16 mouse cellular contexts compared by ENCODE assay signal in genomic region chr15:80460011-80460410, GRCm38 (mm10).
DNase-seq lines count a peak whose midpoint lies in the region; ATAC-seq and TF ChIP-seq lines count a peak whose summit lies in the region.
"Had no signal": no experiment of that assay in that cellular context is flagged by ENCODE, and none has a peak within 500 bp of the region (broad histone marks: within the 10 kb centered on the region; RNA-seq: fewer than 3 reads in every experiment).

No protein-coding gene starts in this region.

- intact Hi-C loops in gastrocnemius, postnatal 14 days (cut with DNase I; ENCODE audit: low total_unique reads): no loop called here

- 6% methylated on average over 9 of the region's 9 CpGs for WGBS in forebrain, embryonic 16.5 days

- H3K4me1 ChIP-seq in forebrain, embryonic 16.5 days (replicated peaks; ENCODE audit: control insufficient read depth, insufficient read depth, low read length): peaks cover 13% of the 10 kb centered on the region

- no peaks in the 10 kb centered on the region for H3K36me3 ChIP-seq in forebrain, embryonic 16.5 days (ENCODE audit: control insufficient read depth, insufficient read depth)
- H3K36me3 ChIP-seq: embryonic facial prominence, embryonic 13.5 days; G1E had no signal

- no peak for TF ChIP-seq CTCF in layer of hippocampus, adult 2 months (conservative IDR thresholded peaks at IDR 0.05)
- no peak for TF ChIP-seq CTCF in brain, embryonic 14.5 days (IDR thresholded peaks at IDR 0.05; ENCODE audit: borderline replicate concordance, extremely low read depth, insufficient read depth, insufficient read length)

- no peak for TF ChIP-seq POLR2A in brain, embryonic 14.5 days (IDR thresholded peaks at IDR 0.05; ENCODE audit: borderline replicate concordance, extremely low read depth, insufficient read depth, insufficient read length, poor library complexity, severe bottlenecking)

- no peaks in the 10 kb centered on the region for H3K9me3 ChIP-seq in forebrain, embryonic 16.5 days (ENCODE audit: control insufficient read depth, low read length)
- H3K9me3 ChIP-seq: embryonic facial prominence, embryonic 13.5 days; G1E had no signal

- no peak overlapping the region for H3K27ac ChIP-seq in layer of hippocampus, adult 2 months
- H3K27ac ChIP-seq in forebrain, embryonic 16.5 days (ENCODE audit: low read length): peak overlapping the region; percentile 64
- H3K27ac ChIP-seq: embryonic facial prominence, embryonic 13.5 days; kidney, postnatal 0 days; left cerebral cortex, adult 2 months had no signal

- 0 out of 2 replicates have a peak, but pooled peaks cover 3% of the 10 kb centered on the region for H3K27me3 ChIP-seq in forebrain, embryonic 16.5 days (replicated peaks; ENCODE audit: control insufficient read depth, insufficient read depth, low read length)

- peak; percentile 92 for ATAC-seq in forebrain, embryonic 16.5 days

- H3K4me2 ChIP-seq in forebrain, embryonic 16.5 days (ENCODE audit: low read length): 0 out of 2 replicates have a peak overlapping the region, but pooled peaks have one; percentile 0
- H3K4me2 ChIP-seq: embryonic facial prominence, embryonic 13.5 days had no signal

- peak overlapping the region; percentile 9; the same call in 1 of the 2 replicates for H3K4me3 ChIP-seq in layer of hippocampus, adult 2 months
- H3K4me3 ChIP-seq in forebrain, embryonic 16.5 days (replicated peaks; ENCODE audit: low read length): no peak overlapping the region
- H3K4me3 ChIP-seq: embryonic facial prominence, embryonic 13.5 days; left cerebral cortex, adult 2 months; myocyte had no signal

- peak overlapping the region; percentile 2; the same call in 1 of the 2 replicates for H3K9ac ChIP-seq in forebrain, embryonic 16.5 days (replicated peaks; ENCODE audit: low read depth, low read length)
- H3K9ac ChIP-seq: embryonic facial prominence, embryonic 13.5 days had no signal

- peak in 1 of 2 experiments; percentile 8 for DNase-seq in layer of hippocampus, adult 2 months (ENCODE audit: low spot score in 2 of 2)
- DNase-seq in layer of hippocampus, adult 9-10 months (ENCODE audit: low spot score): no peak
- DNase-seq in brain, embryonic 14.5 days (ENCODE audit: low read depth): peak; percentile 91
- DNase-seq in layer of hippocampus, postnatal 36 days: peak; percentile 17 to 20
- DNase-seq in gastrocnemius, postnatal 14 days: no peak
- DNase-seq in urinary bladder, postnatal 25 days (ENCODE audit: low spot score): no peak
- DNase-seq in liver: no peak
- DNase-seq: adrenal gland, postnatal 14 days; cerebellum, postnatal 36 days; lung, adult 2 months had no signal

Comparison
In these comparisons a context has a peak if more than half of its experiments do, and no peak if none do; other contexts are left out.
1. DNase-seq: peak in brain, embryonic 14.5 days (single experiment) and layer of hippocampus, postnatal 36 days (2 of 2); none in layer of hippocampus, adult 9-10 months (single experiment), gastrocnemius, postnatal 14 days (single experiment), urinary bladder, postnatal 25 days (single experiment) and liver (single experiment).